Mouse (Mus musculus) midbrain, postnatal 0 days (tissue): ENCODE data around the gene Lmnb2. TPM values are rescaled to one million over a fixed set of nuclear protein-coding genes. Genes with fewer than 3 reads are reported as not detected.

Source experiments
- ATAC-seq: fragments of 200-750 bp; cut with Nextera tagmentation; 2 replicates; pipeline ENCODE4 v1.8.0; 2017; ENCODE audit warnings: moderate number of reproducible peaks, mild to moderate bottlenecking, moderate TSS enrichment, moderate library complexity; ENCODE audit not compliant: low FRiP score
- DNase-seq: peaks from one replicate; pipeline ENCODE4 v3.0.0-alpha.2; 2015; ENCODE audit warnings: low spot score
- H3K27ac ChIP-seq: fragments of 300-500 bp; sonication (generic); 2 replicates; pipeline ENCODE4 v1.5.1; 2014; ENCODE audit warnings: low read depth, mild to moderate bottlenecking, low read length, mixed read lengths
- H3K27me3 ChIP-seq: fragments of 300-500 bp; sonication (generic); 2 replicates; pipeline ENCODE4 v1.6.1; 2014; ENCODE audit warnings: low read length, control low read depth, mixed read lengths; ENCODE audit not compliant: insufficient read depth
- H3K36me3 ChIP-seq: fragments of 300-500 bp; sonication (generic); 2 replicates; pipeline ENCODE4 v1.6.1; 2014; ENCODE audit warnings: low read length, control low read depth, mixed read lengths; ENCODE audit not compliant: insufficient read depth
- H3K4me1 ChIP-seq: fragments of 300-500 bp; sonication (generic); 2 replicates; pipeline ENCODE4 v1.6.1; 2014; ENCODE audit warnings: mild to moderate bottlenecking, control low read depth, antibody characterized with exemption, low read length, mixed read lengths; ENCODE audit not compliant: insufficient read depth
- H3K4me2 ChIP-seq: fragments of 300-500 bp; sonication (generic); 2 replicates; pipeline ENCODE4 v1.6.1; 2014; ENCODE audit warnings: low read depth, mild to moderate bottlenecking, low read length, mixed read lengths; ENCODE audit not compliant: poor library complexity, severe bottlenecking
- H3K4me3 ChIP-seq: fragments of 300-500 bp; sonication (generic); 2 replicates; pipeline ENCODE4 v1.5.1; 2014; ENCODE audit warnings: low read depth, mild to moderate bottlenecking, low read length, moderate library complexity
- H3K9ac ChIP-seq: fragments of 300-500 bp; sonication (generic); replicated peaks from 2 replicates; pipeline ENCODE4 v1.6.1; 2014; ENCODE audit warnings: mild to moderate bottlenecking, low read length, moderate library complexity, mixed read lengths; ENCODE audit not compliant: poor library complexity, severe bottlenecking
- H3K9me3 ChIP-seq: fragments of 300-500 bp; sonication (generic); 2 replicates; pipeline ENCODE4 v1.6.1; 2016; ENCODE audit warnings: low read length, control low read depth
- CTCF ChIP-seq: IDR thresholded peaks from 2 replicates; pipeline ENCODE4 v1.5.1; 2016; ENCODE audit warnings: antibody characterized with exemption, mild to moderate bottlenecking
- WGBS: fragments of 180-500 bp; shearing (Covaris S2); extraction: QIAGEN DNeasy Blood & Tissue Kit; methylation state at CpG from one replicate; pipeline ENCODE4 v1.1.7; 2014; 5-methylcytosine and 5-hydroxymethylcytosine counted together
- polyA plus RNA-seq: library from polyadenylated mRNA; unstranded; fragments of >200 nt; fragmentation: Nextera tagmentation; extraction: Ambion mirVana; gene quantifications from 2 replicates; pipeline ENCODE4 v1.2.1, GENCODE M21; 2015
- total RNA-seq: library from RNA; depleted of rRNA; stranded (reverse); fragments of >200 nt; gene quantifications from 2 replicates; pipeline ENCODE4 v1.2.3, GENCODE M21; 2014

Lmnb2 gene
- total and polyA plus RNA-seq, 2 experiments from 2014 or later, result 22.6 to 47.3 TPM

DNA sequence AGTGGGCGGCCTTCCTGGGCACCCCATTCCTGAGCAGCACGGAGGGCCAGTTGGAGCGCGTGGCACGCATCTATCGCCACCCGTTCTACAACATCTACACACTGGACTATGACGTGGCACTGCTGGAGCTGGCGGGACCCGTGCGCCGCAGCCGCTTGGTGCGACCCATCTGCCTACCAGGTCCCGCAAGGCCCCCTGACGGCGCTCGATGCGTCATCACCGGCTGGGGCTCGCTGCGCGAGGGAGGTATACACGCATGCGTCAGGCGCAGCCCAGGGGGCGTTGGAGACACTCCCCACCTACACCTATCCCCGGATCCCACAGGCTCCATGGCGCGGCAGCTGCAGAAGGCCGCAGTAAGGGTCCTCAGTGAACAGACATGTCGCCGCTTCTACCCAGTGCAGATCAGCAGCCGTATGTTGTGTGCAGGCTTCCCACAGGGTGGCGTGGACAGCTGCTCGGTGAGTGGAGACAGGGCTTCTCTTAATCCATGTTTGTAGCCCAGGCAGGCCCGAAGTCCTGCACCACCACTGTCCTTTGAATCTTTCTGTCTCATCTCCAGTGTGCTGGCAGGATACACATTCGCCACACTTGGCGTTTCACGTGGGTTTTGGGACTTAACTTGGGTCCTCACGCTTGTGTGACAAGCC lies 20.1 kb downstream of the Lmnb2 start:
- TF ChIP-seq CTCF, result no peak
- Histone ChIP-seq H3K4me2 (no peak overlapping the region), H3K4me3 (no peak overlapping the region), H3K9ac (no peak overlapping the region), H3K27me3 (no peaks in the 10 kb centered on the region), H3K27ac (no peak overlapping the region), H3K4me1 (peaks cover 4% of the 10 kb centered on the region; the same call in 1 of the 2 replicates), H3K9me3 (no peaks in the 10 kb centered on the region), H3K36me3 (peaks cover 20% of the 10 kb centered on the region)
- no peak for ATAC-seq
- peak; percentile 26 for DNase-seq
- WGBS, result 29% methylated on average over 35 of the region's 41 CpGs

DNA sequence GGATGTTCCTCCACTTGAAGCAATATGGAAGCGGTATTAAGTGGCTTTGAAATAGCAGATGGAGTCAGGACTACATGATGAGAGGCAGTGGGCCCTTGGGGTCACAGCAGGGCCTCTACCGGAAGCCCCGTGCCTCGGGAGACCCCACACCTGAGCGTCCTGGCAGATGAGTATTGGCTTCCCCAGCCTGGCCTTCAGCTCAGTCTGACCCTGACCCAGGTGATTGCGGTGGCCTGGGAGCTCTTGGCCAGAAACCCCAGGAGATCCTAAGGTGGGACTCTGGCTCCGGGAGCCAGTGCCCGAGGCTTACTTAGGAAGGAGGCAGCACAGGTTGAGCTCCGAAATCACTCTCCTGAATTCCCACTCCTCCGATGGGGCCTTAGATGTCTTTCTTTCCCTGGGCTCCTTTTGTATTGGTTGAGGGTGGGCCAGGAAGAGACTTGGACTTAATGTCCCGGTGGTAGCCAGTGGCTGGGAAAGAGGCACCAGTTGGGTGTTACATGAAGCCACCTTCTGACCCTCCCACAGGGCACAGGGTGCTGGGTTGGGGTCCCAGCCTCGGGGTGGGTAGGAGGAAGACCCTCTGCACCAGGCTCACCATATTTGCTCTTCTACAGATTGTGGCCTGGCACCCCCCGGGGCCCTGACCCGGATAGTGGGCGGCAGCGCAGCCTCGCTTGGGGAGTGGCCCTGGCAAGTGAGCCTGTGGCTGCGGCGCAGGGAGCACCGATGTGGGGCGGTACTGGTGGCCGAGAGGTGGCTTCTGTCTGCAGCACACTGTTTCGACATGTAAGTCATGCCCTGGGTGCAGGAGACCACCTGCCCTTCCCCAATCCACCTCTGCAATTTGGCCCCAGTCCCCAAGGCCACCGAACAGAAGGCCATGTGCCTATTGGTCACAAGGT lies 21.2 kb downstream of the Lmnb2 start:
- WGBS, result 73% methylated on average over 24 of the region's 24 CpGs
- ATAC-seq, result no peak
- Histone ChIP-seq H3K4me2 (no peak overlapping the region), H3K4me3 (no peak overlapping the region), H3K4me1 (peaks cover 4% of the 10 kb centered on the region; the same call in 1 of the 2 replicates), H3K27ac (no peak overlapping the region), H3K36me3 (peaks cover 9% of the 10 kb centered on the region; the same call in 1 of the 2 replicates), H3K27me3 (no peaks in the 10 kb centered on the region), H3K9me3 (no peaks in the 10 kb centered on the region), H3K9ac (no peak overlapping the region)
- TF ChIP-seq CTCF, result no peak
- no peak for DNase-seq

DNA sequence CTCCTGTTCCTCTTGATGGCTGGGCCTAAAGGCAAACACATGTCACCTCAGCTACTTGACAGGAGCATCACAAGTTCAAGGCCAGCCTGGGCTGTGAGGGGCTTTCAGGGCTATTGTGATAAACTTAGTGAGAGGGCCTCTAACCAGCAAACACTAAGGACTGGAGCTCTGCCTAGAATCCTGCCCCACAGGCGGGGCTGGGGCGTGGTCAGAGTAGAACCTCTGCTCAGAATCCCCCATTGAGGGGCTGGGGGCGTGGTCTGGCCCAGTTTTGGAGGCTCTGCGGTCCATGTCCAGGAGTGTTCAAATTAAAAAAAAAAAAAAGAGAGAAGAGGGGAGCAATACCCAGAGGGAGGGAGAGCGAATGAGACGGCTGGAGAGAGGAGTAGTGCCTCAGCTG lies 22.3 kb downstream of the Lmnb2 start:
- Histone ChIP-seq H3K9me3 (no peaks in the 10 kb centered on the region), H3K4me1 (peaks cover 4% of the 10 kb centered on the region; the same call in 1 of the 2 replicates), H3K36me3 (peaks cover 9% of the 10 kb centered on the region; the same call in 1 of the 2 replicates), H3K27ac (no peak overlapping the region), H3K4me3 (no peak overlapping the region), H3K27me3 (no peaks in the 10 kb centered on the region), H3K4me2 (no peak overlapping the region), H3K9ac (no peak overlapping the region)
- TF ChIP-seq CTCF, result no peak
- DNase-seq (no peak), ATAC-seq (no peak)
- 83% methylated on average over 6 of the region's 6 CpGs for WGBS

DNA sequence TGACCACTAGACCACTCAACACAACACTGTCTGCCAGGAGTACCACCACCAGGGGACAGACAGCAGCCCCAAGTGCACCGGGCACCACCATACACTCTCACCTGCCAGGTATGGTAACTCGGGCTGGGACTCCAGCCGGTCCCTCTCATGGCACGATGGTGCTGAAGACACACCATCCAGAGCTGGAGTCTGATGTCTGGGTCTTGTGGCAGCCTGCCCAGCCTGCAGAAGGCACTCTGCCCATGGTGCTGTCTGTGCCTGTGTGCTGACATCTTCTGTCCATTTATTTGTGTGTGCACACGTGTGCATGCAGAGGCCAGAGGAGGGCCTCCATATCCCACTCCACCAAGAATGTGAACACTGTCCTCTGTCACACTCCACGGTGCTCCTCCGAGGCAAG lies 22.9 kb downstream of the Lmnb2 start:
- 89% methylated on average over 7 of the region's 7 CpGs for WGBS
- no peak overlapping the region for H3K9ac ChIP-seq
- no peak overlapping the region for H3K27ac ChIP-seq
- peaks cover 9% of the 10 kb centered on the region; the same call in 1 of the 2 replicates for H3K36me3 ChIP-seq
- ATAC-seq (no peak), DNase-seq (no peak)
- H3K9me3 ChIP-seq, result no peaks in the 10 kb centered on the region
- H3K4me3 ChIP-seq, result no peak overlapping the region
- TF ChIP-seq CTCF, result no peak
- no peak overlapping the region for H3K4me2 ChIP-seq
- peaks cover 4% of the 10 kb centered on the region; the same call in 1 of the 2 replicates for H3K4me1 ChIP-seq
- no peaks in the 10 kb centered on the region for H3K27me3 ChIP-seq

DNA sequence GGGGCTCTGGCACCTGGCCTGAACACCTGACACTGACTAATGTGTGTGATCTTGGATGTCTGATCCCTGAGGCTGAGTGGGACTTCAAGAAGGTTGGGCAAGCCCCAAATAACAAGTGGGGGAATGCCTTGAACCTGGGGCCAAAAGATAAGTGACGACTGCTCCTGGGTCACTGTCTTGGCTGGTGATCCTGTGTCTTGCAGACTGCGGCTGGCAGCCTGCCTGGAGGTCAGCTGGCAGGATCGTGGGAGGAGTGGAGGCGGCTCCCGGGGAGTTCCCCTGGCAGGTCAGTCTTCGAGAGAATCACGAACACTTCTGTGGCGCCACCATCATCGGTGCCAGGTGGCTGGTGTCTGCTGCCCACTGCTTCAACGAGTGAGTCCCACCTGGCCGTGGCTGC lies 30.9 kb downstream of the Lmnb2 start:
- 73% methylated on average over 11 of the region's 11 CpGs for WGBS
- Histone ChIP-seq H3K4me1 (no peaks in the 10 kb centered on the region), H3K36me3 (no peaks in the 10 kb centered on the region), H3K9ac (no peak overlapping the region), H3K27ac (no peak overlapping the region), H3K4me3 (no peak overlapping the region), H3K27me3 (no peaks in the 10 kb centered on the region), H3K4me2 (no peak overlapping the region), H3K9me3 (no peaks in the 10 kb centered on the region)
- DNase-seq (peak; percentile 12), ATAC-seq (no peak)
- TF ChIP-seq CTCF, result no peak

DNA sequence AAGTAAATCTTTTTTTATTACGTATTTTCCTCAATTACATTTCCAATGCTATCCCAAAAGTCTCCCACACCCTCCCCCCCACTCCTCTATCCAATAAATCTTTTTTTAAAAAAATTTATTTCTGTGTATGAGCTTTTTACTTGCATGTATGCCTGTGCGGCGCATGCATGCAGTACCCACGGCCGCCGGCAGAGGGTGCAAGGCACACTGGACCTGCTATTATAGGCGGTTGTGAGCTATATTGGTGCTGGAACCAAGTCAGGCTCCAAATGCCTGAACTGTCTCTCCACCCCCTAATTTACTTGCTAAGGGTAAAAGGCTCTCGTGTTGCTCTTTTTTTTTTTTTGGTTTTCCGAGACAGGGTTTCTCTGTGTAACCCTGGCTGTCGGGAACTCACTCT lies 36.7 kb downstream of the Lmnb2 start:
- no peak for ATAC-seq

More for the DNA sequence above, 36.7 kb downstream of the Lmnb2 start:
- no peaks in the 10 kb centered on the region for H3K27me3 ChIP-seq
- H3K9ac ChIP-seq, result no peak overlapping the region
- H3K4me3 ChIP-seq, result no peak overlapping the region
- TF ChIP-seq CTCF, result peak; percentile 78
- H3K4me1 ChIP-seq, result no peaks in the 10 kb centered on the region
- H3K36me3 ChIP-seq, result no peaks in the 10 kb centered on the region
- H3K9me3 ChIP-seq, result no peaks in the 10 kb centered on the region
- H3K4me2 ChIP-seq, result no peak overlapping the region
- peak; percentile 47 for DNase-seq
- 26% methylated on average over 10 of the region's 10 CpGs for WGBS
- H3K27ac ChIP-seq, result no peak overlapping the region
